Mouse (Mus musculus) bone marrow, adult 2 months (tissue): ENCODE measurements around the gene Hba-x. TPM values are rescaled to one million over a fixed set of nuclear protein-coding genes. Genes with fewer than 3 reads are reported as not detected.

Experiments used
- H3K27ac ChIP-seq: fragments of 200-500 bp; 2 replicates; pipeline ENCODE4 v1.5.1; 2012; ENCODE audit warnings: low read depth, mild to moderate bottlenecking, control low read depth, inconsistent platforms, low read length; ENCODE audit not compliant: control insufficient read depth, poor library complexity, insufficient read depth
- H3K4me1 ChIP-seq: fragments of 200-500 bp; 2 replicates; pipeline ENCODE4 v1.6.1; 2011; ENCODE audit warnings: low read length; ENCODE audit not compliant: control insufficient read depth, insufficient read depth
- H3K4me3 ChIP-seq: fragments of 200-500 bp; replicated peaks from 2 replicates; pipeline ENCODE3; 2011; ENCODE audit warnings: mild to moderate bottlenecking, low read depth, low read length, control low read depth; ENCODE audit not compliant: control insufficient read depth
- CTCF ChIP-seq: fragments of 200-500 bp; IDR thresholded peaks from 2 replicates; pipeline ENCODE4 v1.5.1; 2011; ENCODE audit warnings: low read length, control low read depth; ENCODE audit not compliant: control insufficient read depth, insufficient read depth
- POLR2A ChIP-seq: fragments of 200-500 bp; IDR thresholded peaks from 2 replicates; pipeline ENCODE4 v1.6.1; 2011; ENCODE audit warnings: low read depth, mild to moderate bottlenecking, control low read depth, low read length, borderline replicate concordance; ENCODE audit not compliant: control insufficient read depth
- WGBS: fragments of 180-500 bp; shearing (Covaris S2); methylation state at CpG from one replicate; pipeline ENCODE4 v1.1.7; 2018; 5-methylcytosine and 5-hydroxymethylcytosine counted together
- polyA plus RNA-seq: library from polyadenylated mRNA; stranded (reverse); fragments of >200 nt; gene quantifications from 2 replicates; pipeline ENCODE4 v1.2.4, GENCODE M21; 2011; ENCODE audit warnings: low replicate concordance; ENCODE audit not compliant: missing spikeins, insufficient read depth, insufficient read length

Hba-x gene
- 2.6 and 3.5 TPM in 2 replicates for polyA plus RNA-seq

DNA sequence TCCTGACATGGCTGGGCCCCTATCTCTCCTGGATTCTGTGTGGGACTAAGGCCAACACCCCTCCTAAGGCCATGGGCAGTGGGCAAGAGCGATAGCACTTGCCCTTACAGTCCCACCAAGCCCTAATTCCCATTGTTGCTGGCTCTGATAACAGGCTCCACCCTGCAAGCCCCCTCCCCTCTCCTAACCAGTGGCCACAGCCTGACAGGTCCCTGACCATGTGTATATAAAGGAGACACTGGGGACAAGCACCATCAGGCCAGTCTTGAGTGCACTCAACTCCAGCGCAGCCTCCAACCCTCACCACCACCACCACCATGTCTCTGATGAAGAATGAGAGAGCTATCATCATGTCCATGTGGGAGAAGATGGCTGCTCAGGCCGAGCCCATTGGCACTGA, at the start of gene Hba-x:
Gene Hba-x, plus strand, starts transcription at position 54 of the 400 bp plus-strand sequence.
- TF ChIP-seq POLR2A (no peak), CTCF (no peak)
- no peak within 1 kb of the TSS for H3K27ac ChIP-seq
- 83% methylated on average over 3 of the region's 3 CpGs for WGBS
- no peak within 1 kb of the TSS for H3K4me3 ChIP-seq
- H3K4me1 ChIP-seq = peaks cover 3% of the 10 kb centered on the region

DNA sequence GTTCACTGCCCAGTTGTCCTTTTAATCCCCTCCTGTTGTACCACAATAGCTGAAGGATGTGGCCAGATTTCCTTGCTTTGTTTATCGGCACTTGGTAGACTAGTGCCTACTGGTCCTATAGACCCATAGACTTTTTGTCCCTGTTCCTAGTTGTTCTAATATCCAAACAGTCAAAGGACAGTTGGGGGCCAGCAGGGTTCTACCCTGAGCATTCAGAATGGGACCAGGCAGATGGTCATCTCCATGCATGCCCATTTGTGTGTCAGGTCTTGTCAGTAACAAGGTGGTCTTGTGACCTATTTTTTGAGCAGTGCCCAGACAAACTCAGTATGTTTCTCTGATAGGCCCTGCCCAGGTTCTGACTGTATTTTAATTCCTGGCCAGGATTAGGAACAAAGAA, 49.2 kb upstream of the Hba-x start:
- TF ChIP-seq POLR2A (no peak), CTCF (no peak)
- H3K4me3 ChIP-seq = peak overlapping the region; percentile 87
- H3K27ac ChIP-seq = no peak overlapping the region
- 10% methylated on average over 1 of the region's 1 CpGs for WGBS
- peaks cover 9% of the 10 kb centered on the region for H3K4me1 ChIP-seq

- peak overlapping the region; percentile 3 for H3K4me3 ChIP-seq
- H3K27ac ChIP-seq = no peak overlapping the region
- peaks cover 7% of the 10 kb centered on the region for H3K4me1 ChIP-seq
- no peak for TF ChIP-seq CTCF
- TF ChIP-seq POLR2A = no peak
- 91% methylated on average over 9 of the region's 9 CpGs for WGBS
Measured at GRCm38 (mm10) chr11:32227555-32227954, 48.6 kb upstream of the Hba-x start.

DNA sequence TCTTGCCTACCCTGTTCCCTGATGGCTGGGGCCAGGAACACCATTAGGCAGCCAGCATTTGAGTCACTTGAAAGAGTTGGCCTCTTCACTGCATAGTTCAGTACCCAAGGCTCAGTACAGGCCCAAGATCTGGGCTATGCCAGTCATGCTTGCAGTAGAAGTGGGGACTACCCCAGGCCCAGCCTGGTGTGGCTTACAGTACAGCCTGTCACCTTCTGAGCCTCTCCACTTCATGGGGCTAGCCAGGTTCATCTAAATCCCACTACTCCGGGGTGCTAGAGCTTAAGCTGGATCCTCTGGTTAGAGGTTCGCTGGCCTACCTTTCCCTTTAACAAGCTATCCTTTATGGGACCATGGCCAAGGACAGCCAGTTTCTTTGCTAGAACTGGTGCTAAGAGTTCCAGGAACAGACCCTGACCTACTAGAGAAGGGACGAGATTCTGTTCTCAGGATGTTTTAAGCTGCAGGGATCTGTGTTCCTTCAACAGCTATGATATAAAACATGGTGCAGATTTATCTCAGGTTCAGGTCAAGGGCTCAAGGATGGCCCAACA, 47.8 kb upstream of the Hba-x start:
- H3K4me1 ChIP-seq = peaks cover 5% of the 10 kb centered on the region
- H3K4me3 ChIP-seq = no peak overlapping the region
- 87% methylated on average over 3 of the region's 3 CpGs for WGBS
- no peak overlapping the region for H3K27ac ChIP-seq
- TF ChIP-seq POLR2A (no peak), CTCF (no peak)

DNA sequence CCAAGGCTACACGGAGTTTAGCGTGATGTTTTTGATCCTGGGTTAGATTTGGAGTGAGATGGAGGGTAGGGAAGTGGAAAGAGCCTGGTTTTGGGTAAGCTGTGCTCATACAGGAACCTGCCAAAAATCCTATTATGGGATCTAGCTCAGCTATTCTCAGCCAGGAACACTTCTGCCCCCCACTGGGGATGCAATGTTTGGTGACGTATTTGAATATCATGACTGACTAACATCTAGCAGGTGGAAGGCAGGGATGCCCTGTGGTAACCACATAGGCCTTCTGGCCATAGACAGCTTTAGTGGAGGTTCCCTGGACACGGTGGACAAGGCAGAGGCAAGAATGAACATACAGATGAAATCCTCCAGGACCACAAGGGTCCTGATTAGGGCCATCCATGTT, 46.0 kb upstream of the Hba-x start:
- WGBS = 85% methylated on average over 4 of the region's 4 CpGs
- peaks cover 4% of the 10 kb centered on the region for H3K4me1 ChIP-seq
- no peak overlapping the region for H3K4me3 ChIP-seq
- no peak overlapping the region for H3K27ac ChIP-seq
- no peak for TF ChIP-seq CTCF
- no peak for TF ChIP-seq POLR2A

- H3K4me3 ChIP-seq = no peak overlapping the region
- 51% methylated on average over 2 of the region's 2 CpGs for WGBS
- TF ChIP-seq POLR2A (no peak), CTCF (no peak)
- no peak overlapping the region; the same call in 1 of the 2 replicates for H3K27ac ChIP-seq
- no peaks in the 10 kb centered on the region for H3K4me1 ChIP-seq
Measured at GRCm38 (mm10) chr11:32231125-32231524, 45.1 kb upstream of the Hba-x start.

DNA sequence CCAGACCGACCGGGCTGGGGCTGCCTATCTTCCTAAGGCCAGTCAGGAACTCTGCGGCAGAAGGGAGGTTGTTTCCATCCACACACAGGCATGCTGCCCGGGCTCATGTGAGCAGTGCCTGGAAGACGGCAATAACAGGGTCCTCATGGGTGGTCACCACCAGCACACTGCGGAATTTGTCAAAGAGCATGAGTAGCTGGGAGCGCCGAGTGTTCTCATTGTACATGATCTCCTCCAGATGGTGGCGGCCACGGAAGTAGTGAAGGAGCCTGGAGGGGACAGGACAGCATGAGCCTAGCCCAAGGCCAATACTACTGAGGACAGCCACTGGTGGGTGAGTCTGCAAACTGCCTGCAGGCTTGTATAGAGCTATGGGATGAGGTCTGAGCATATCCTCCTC, 43.4 kb upstream of the Hba-x start:
- no peaks in the 10 kb centered on the region for H3K4me1 ChIP-seq
- 92% methylated on average over 10 of the region's 10 CpGs for WGBS
- TF ChIP-seq POLR2A = no peak
- TF ChIP-seq CTCF = no peak
- H3K27ac ChIP-seq = no peak overlapping the region
- H3K4me3 ChIP-seq = no peak overlapping the region

GRCm38 (mm10) chr11:32233895-32234294, 42.3 kb upstream of the Hba-x start:
- no peaks in the 10 kb centered on the region for H3K4me1 ChIP-seq
- no peak overlapping the region for H3K27ac ChIP-seq
- no peak for TF ChIP-seq CTCF
- TF ChIP-seq POLR2A = no peak
- no peak overlapping the region for H3K4me3 ChIP-seq
- WGBS = 99% methylated on average over 3 of the region's 3 CpGs
